Comparison of ENCODE assay signal across 16 mouse cellular contexts in genomic region chr8:8647824-8648223, GRCm38 (mm10). TPM values are rescaled to one million over a fixed set of nuclear protein-coding genes. Genes with fewer than 3 reads are reported as not detected.
A peak's percentile ranks its signal among the peaks of the same experiment; 100 is the strongest.
DNase-seq lines count a peak whose midpoint lies in the region; ATAC-seq and TF ChIP-seq lines count a peak whose summit lies in the region.
"Had no signal": no experiment of that assay in that cellular context is flagged by ENCODE, and none has a peak within 500 bp of the region (broad histone marks: within the 10 kb centered on the region; RNA-seq: fewer than 3 reads in every experiment).

No protein-coding gene starts in this region.

- H3K4me3 ChIP-seq in gastrocnemius, adult 2 months: peak overlapping the region; percentile 19; the same call in 1 of the 2 replicates
- no peak overlapping the region for H3K4me3 ChIP-seq in lung, embryonic 14.5 days (ENCODE audit: low read depth, low read length)
- H3K4me3 ChIP-seq in embryonic facial prominence, embryonic 14.5 days (ENCODE audit: low read depth, low read length): no peak overlapping the region
- H3K4me3 ChIP-seq in stomach, embryonic 15.5 days (replicated peaks): no peak overlapping the region
- H3K4me3 ChIP-seq in liver, embryonic 11.5 days (ENCODE audit: low read depth, low read length): no peak overlapping the region
- H3K4me3 ChIP-seq: heart, embryonic 10.5 days; hindbrain, embryonic 15.5 days; liver, embryonic 12.5 days had no signal

- peaks cover 7% of the 10 kb centered on the region; the same call in 1 of the 2 replicates for H3K36me3 ChIP-seq in lung, embryonic 14.5 days (ENCODE audit: insufficient read depth)
- 0 out of 2 replicates have a peak, but pooled peaks cover 4% of the 10 kb centered on the region for H3K36me3 ChIP-seq in embryonic facial prominence, embryonic 14.5 days (ENCODE audit: control insufficient read depth, insufficient read depth, low read length)
- H3K36me3 ChIP-seq in stomach, embryonic 15.5 days: no peaks in the 10 kb centered on the region
- H3K36me3 ChIP-seq in liver, embryonic 11.5 days (ENCODE audit: control insufficient read depth, insufficient read depth, low read length): no peaks in the 10 kb centered on the region
- H3K36me3 ChIP-seq: hindbrain, embryonic 15.5 days; liver, embryonic 12.5 days had no signal

- H3K4me2 ChIP-seq in lung, embryonic 14.5 days: no peak overlapping the region
- 0 out of 2 replicates have a peak overlapping the region, but pooled peaks have one; percentile 11 for H3K4me2 ChIP-seq in embryonic facial prominence, embryonic 14.5 days (ENCODE audit: low read depth, low read length)
- no peak overlapping the region for H3K4me2 ChIP-seq in stomach, embryonic 15.5 days
- H3K4me2 ChIP-seq in liver, embryonic 11.5 days: no peak overlapping the region
- H3K4me2 ChIP-seq: hindbrain, embryonic 15.5 days; liver, embryonic 12.5 days had no signal

- peaks cover 5% of the 10 kb centered on the region for H3K4me1 ChIP-seq in lung, embryonic 14.5 days (ENCODE audit: insufficient read depth)
- H3K4me1 ChIP-seq in embryonic facial prominence, embryonic 14.5 days (ENCODE audit: control insufficient read depth, insufficient read depth, low read length): peaks cover 30% of the 10 kb centered on the region
- H3K4me1 ChIP-seq in stomach, embryonic 15.5 days: peaks cover 25% of the 10 kb centered on the region
- no peaks in the 10 kb centered on the region for H3K4me1 ChIP-seq in liver, embryonic 11.5 days (replicated peaks; ENCODE audit: control insufficient read depth, insufficient read depth, low read length)

- TF ChIP-seq CTCF in gastrocnemius, adult 2 months (IDR thresholded peaks at IDR 0.05): no peak
- no peak for TF ChIP-seq CTCF in lung, embryonic 14.5 days (IDR thresholded peaks at IDR 0.05; ENCODE audit: low read depth)

- intact Hi-C loops in gastrocnemius, adult 2 months (cut with DNase I): loop anchor here (10.0 kb wide), 1 partner anchor 163 kb away; no protein-coding TSS in a partner anchor

- no peaks in the 10 kb centered on the region for H3K27me3 ChIP-seq in lung, embryonic 14.5 days (ENCODE audit: insufficient read depth, low read length)
- H3K27me3 ChIP-seq in embryonic facial prominence, embryonic 14.5 days (replicated peaks; ENCODE audit: control insufficient read depth, insufficient read depth, low read length): no peaks in the 10 kb centered on the region
- no peaks in the 10 kb centered on the region for H3K27me3 ChIP-seq in stomach, embryonic 15.5 days (replicated peaks)
- no peaks in the 10 kb centered on the region for H3K27me3 ChIP-seq in liver, embryonic 11.5 days (replicated peaks; ENCODE audit: control insufficient read depth, insufficient read depth, low read length)
- H3K27me3 ChIP-seq: hindbrain, embryonic 15.5 days; liver, embryonic 12.5 days had no signal

- no peak overlapping the region for H3K9ac ChIP-seq in lung, embryonic 14.5 days
- no peak overlapping the region for H3K9ac ChIP-seq in embryonic facial prominence, embryonic 14.5 days (ENCODE audit: low read depth, low read length)
- H3K9ac ChIP-seq in stomach, embryonic 15.5 days: no peak overlapping the region
- no peak overlapping the region for H3K9ac ChIP-seq in liver, embryonic 11.5 days (ENCODE audit: low read depth, low read length)
- H3K9ac ChIP-seq: hindbrain, embryonic 15.5 days; liver, embryonic 12.5 days had no signal

- no peaks in the 10 kb centered on the region for H3K9me3 ChIP-seq in lung, embryonic 14.5 days (ENCODE audit: low read depth, low read length)
- H3K9me3 ChIP-seq in embryonic facial prominence, embryonic 14.5 days (ENCODE audit: control insufficient read depth, low read length): no peaks in the 10 kb centered on the region
- H3K9me3 ChIP-seq in stomach, embryonic 15.5 days: no peaks in the 10 kb centered on the region
- no peaks in the 10 kb centered on the region for H3K9me3 ChIP-seq in liver, embryonic 11.5 days (ENCODE audit: control insufficient read depth, low read length)
- H3K9me3 ChIP-seq: heart, embryonic 10.5 days; hindbrain, embryonic 15.5 days; liver, embryonic 12.5 days had no signal

- ATAC-seq in lung, embryonic 14.5 days (ENCODE audit: insufficient read depth): peak; percentile 36; the same call in 1 of the 2 replicates
- ATAC-seq in embryonic facial prominence, embryonic 14.5 days (ENCODE audit: low read depth): peak; percentile 85
- ATAC-seq in stomach, embryonic 15.5 days (ENCODE audit: insufficient read depth, low FRiP score, low read depth): no peak
- no peak for ATAC-seq in liver, embryonic 11.5 days (replicated peaks; ENCODE audit: low FRiP score)
- ATAC-seq: liver, embryonic 12.5 days had no signal

- peak overlapping the region; percentile 9; the same call in 1 of the 2 replicates for H3K27ac ChIP-seq in gastrocnemius, adult 2 months
- no peak overlapping the region for H3K27ac ChIP-seq in lung, embryonic 14.5 days (ENCODE audit: low read depth)
- peak overlapping the region; percentile 24; the same call in 1 of the 2 replicates for H3K27ac ChIP-seq in embryonic facial prominence, embryonic 14.5 days (replicated peaks; ENCODE audit: low read depth, low read length)
- peak overlapping the region; percentile 24; the same call in 1 of the 2 replicates for H3K27ac ChIP-seq in stomach, embryonic 15.5 days
- no peak overlapping the region for H3K27ac ChIP-seq in liver, embryonic 11.5 days (ENCODE audit: low read depth, low read length)
- H3K27ac ChIP-seq: hindbrain, embryonic 15.5 days; liver, embryonic 12.5 days had no signal

- DNase-seq in gastrocnemius, adult 2 months: peak; percentile 40
- DNase-seq in gastrocnemius, postnatal 10 days: no peak
- peak; percentile 41 for DNase-seq in lung, embryonic 14.5 days
- no peak for DNase-seq in lung, postnatal 10 days
- DNase-seq in embryonic facial prominence, embryonic 14.5 days (ENCODE audit: low spot score): peak; percentile 86
- DNase-seq in liver, embryonic 11.5 days (ENCODE audit: low spot score): no peak
- DNase-seq: cerebellum, adult 9-10 months; gastrocnemius, postnatal 36 days; heart, postnatal 14 days; kidney, adult 2 months; right cerebral cortex, postnatal 4 days; thymus, adult 18-20 months had no signal

- WGBS in lung, embryonic 14.5 days: 61% methylated on average over 7 of the region's 7 CpGs
- 45% methylated on average over 7 of the region's 7 CpGs for WGBS in embryonic facial prominence, embryonic 14.5 days
- 62% methylated on average over 7 of the region's 7 CpGs for WGBS in stomach, embryonic 15.5 days
- 73% methylated on average over 7 of the region's 7 CpGs for WGBS in liver, embryonic 11.5 days

RNA-seq across cellular contexts. Expression of gene Efnb2, which starts 13.2 kb away (rescaled TPM):
- total RNA-seq in gastrocnemius, adult 2 months (2021): 1 to 10 TPM; 5.7 to 6.6 TPM
- 10 to 100 TPM; 12.8 to 16.9 TPM for total RNA-seq in gastrocnemius, postnatal 10 days (2021)
- polyA plus RNA-seq in lung, embryonic 14.5 days (2014; fragmentation: Nextera tagmentation; extraction: Ambion mirVana): 33.9 and 38.4 TPM in 2 replicates
- 30.0 and 30.6 TPM in 2 replicates for polyA plus RNA-seq in embryonic facial prominence, embryonic 14.5 days (2014; fragmentation: Nextera tagmentation; extraction: Ambion mirVana)
- 15.5 and 15.6 TPM in 2 replicates for polyA plus RNA-seq in stomach, embryonic 15.5 days (2015; fragmentation: Nextera tagmentation; extraction: Ambion mirVana)
- 7.6 and 8.0 TPM in 2 replicates for polyA plus RNA-seq in liver, embryonic 11.5 days (2014; fragmentation: Nextera tagmentation; extraction: Ambion mirVana)

RNA-seq across cellular contexts. Expression of gene Arglu1, which starts 42.5 kb away (rescaled TPM):
- 10 to 100 TPM; 36.4 to 41.4 TPM for total RNA-seq in gastrocnemius, adult 2 months (2021)
- 10 to 100 TPM; 33.5 to 46.7 TPM for total RNA-seq in gastrocnemius, postnatal 10 days (2021)
- 159 and 164 TPM in 2 replicates for polyA plus RNA-seq in lung, embryonic 14.5 days (2014; fragmentation: Nextera tagmentation; extraction: Ambion mirVana)
- polyA plus RNA-seq in embryonic facial prominence, embryonic 14.5 days (2014; fragmentation: Nextera tagmentation; extraction: Ambion mirVana): 116 and 131 TPM in 2 replicates
- 137 and 142 TPM in 2 replicates for polyA plus RNA-seq in stomach, embryonic 15.5 days (2015; fragmentation: Nextera tagmentation; extraction: Ambion mirVana)
- polyA plus RNA-seq in liver, embryonic 11.5 days (2014; fragmentation: Nextera tagmentation; extraction: Ambion mirVana): 87.2 and 88.2 TPM in 2 replicates

Comparison
In these comparisons a context has a peak if more than half of its experiments do, and no peak if none do; other contexts are left out.
1. DNase-seq: peak in gastrocnemius, adult 2 months (single experiment), lung, embryonic 14.5 days (single experiment) and embryonic facial prominence, embryonic 14.5 days (single experiment); none in gastrocnemius, postnatal 10 days (single experiment), lung, postnatal 10 days (single experiment) and liver, embryonic 11.5 days (single experiment).
2. H3K27ac ChIP-seq: peak in gastrocnemius, adult 2 months (single experiment), embryonic facial prominence, embryonic 14.5 days (single experiment) and stomach, embryonic 15.5 days (single experiment); none in lung, embryonic 14.5 days (single experiment) and liver, embryonic 11.5 days (single experiment).
3. ATAC-seq: peak in lung, embryonic 14.5 days (single experiment) and embryonic facial prominence, embryonic 14.5 days (single experiment); none in stomach, embryonic 15.5 days (single experiment) and liver, embryonic 11.5 days (single experiment).